Mouse (Mus musculus) testis, adult 2 months (tissue): ENCODE data around the gene Hip1. TPM values are rescaled to one million over a fixed set of nuclear protein-coding genes. Genes with fewer than 3 reads are reported as not detected.

Experiments
- H3K27ac ChIP-seq: fragments of 200-500 bp; 2 replicates; pipeline ENCODE4 v1.5.1; 2012; ENCODE audit warnings: low read depth, low read length; ENCODE audit not compliant: control insufficient read depth, insufficient read depth
- H3K27me3 ChIP-seq: fragments of 200-500 bp; 2 replicates; pipeline ENCODE4 v1.6.1; 2012; ENCODE audit warnings: mild to moderate bottlenecking, low read length, moderate library complexity; ENCODE audit not compliant: control insufficient read depth, insufficient read depth
- H3K36me3 ChIP-seq: fragments of 200-500 bp; 2 replicates; pipeline ENCODE4 v1.6.1; 2012; ENCODE audit warnings: mild to moderate bottlenecking, low read length; ENCODE audit not compliant: control insufficient read depth, insufficient read depth
- H3K4me1 ChIP-seq: fragments of 200-500 bp; 2 replicates; pipeline ENCODE4 v1.6.1; 2012; ENCODE audit warnings: low read length; ENCODE audit not compliant: control insufficient read depth, insufficient read depth
- H3K4me3 ChIP-seq: fragments of 200-500 bp; 2 replicates; pipeline ENCODE4 v1.5.1; 2012; ENCODE audit warnings: low read depth, mild to moderate bottlenecking, low read length, moderate library complexity, mixed read lengths; ENCODE audit not compliant: control insufficient read depth
- CTCF ChIP-seq: fragments of 200-500 bp; IDR thresholded peaks from 2 replicates; pipeline ENCODE4 v1.5.1; 2012; ENCODE audit warnings: low read depth, mild to moderate bottlenecking, inconsistent platforms, low read length, moderate library complexity; ENCODE audit not compliant: control insufficient read depth, insufficient read depth, insufficient replicate concordance
- POLR2A ChIP-seq: fragments of 200-500 bp; IDR thresholded peaks from 2 replicates; pipeline ENCODE4 v1.6.1; 2012; ENCODE audit warnings: low read depth, mild to moderate bottlenecking, inconsistent platforms, low read length, moderate library complexity; ENCODE audit not compliant: control insufficient read depth
- polyA plus RNA-seq: library from polyadenylated mRNA; depleted of rRNA; stranded (reverse); fragments of >200 nt; gene quantifications from 2 replicates; pipeline ENCODE4 v1.2.3, GENCODE M21; 2012

Gene Hip1
- polyA plus RNA-seq, 1 experiment = 8.9 TPM

DNA sequence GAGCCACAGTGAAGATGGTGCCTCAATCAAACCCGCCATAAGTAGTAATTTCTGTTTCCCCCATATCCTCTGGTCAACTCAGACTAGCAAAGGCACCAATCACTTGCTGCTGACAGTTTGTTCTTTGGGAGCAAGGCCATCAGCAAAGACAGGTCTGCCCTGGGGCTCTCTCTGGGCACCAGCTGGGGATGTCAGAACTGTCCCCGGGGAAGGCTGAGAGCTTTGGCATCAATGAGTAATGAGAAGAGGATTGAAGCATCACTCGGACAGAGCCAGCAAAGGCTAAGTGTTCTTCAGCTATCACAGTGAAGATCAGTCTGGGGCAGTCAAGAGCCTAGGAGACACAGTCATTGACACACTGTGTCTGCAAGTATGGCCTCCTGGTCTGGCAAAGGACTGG, 46.0 kb downstream of the Hip1 start:
- TF ChIP-seq POLR2A = no peak
- H3K4me1 ChIP-seq = peaks cover 4% of the 10 kb centered on the region; the same call in 1 of the 2 replicates
- H3K27ac ChIP-seq = no peak overlapping the region
- H3K36me3 ChIP-seq = no peaks in the 10 kb centered on the region
- no peak overlapping the region for H3K4me3 ChIP-seq
- no peaks in the 10 kb centered on the region for H3K27me3 ChIP-seq

- H3K36me3 ChIP-seq = no peaks in the 10 kb centered on the region
- H3K4me3 ChIP-seq = no peak overlapping the region
- H3K4me1 ChIP-seq = peaks cover 4% of the 10 kb centered on the region; the same call in 1 of the 2 replicates
- H3K27me3 ChIP-seq = no peaks in the 10 kb centered on the region
- H3K27ac ChIP-seq = no peak overlapping the region
- no peak for TF ChIP-seq POLR2A
- TF ChIP-seq CTCF = no peak
Observed at GRCm38 (mm10) chr5:135497347-135497955, 47.5 kb downstream of the Hip1 start.

DNA sequence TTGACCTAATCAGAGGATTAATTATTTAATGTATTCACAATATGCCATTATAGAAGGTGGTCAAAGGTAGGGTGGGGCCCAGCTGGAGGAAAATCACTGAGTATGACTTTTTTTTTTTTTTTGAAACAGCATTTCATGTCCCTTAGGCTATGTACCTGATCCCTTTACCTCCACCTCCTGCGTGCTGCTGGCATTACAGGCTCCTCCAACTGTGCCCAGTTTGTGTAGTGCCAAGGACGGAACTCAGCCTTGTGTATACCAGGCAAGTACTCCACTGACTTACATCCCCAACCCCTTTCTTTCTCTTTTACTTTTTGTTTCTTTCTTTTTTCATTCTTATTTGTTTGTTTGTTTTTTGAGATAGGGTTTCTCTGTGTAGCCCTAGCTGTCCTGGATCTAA, 48.4 kb downstream of the Hip1 start:
- H3K27ac ChIP-seq = no peak overlapping the region
- no peaks in the 10 kb centered on the region for H3K36me3 ChIP-seq
- H3K27me3 ChIP-seq = no peaks in the 10 kb centered on the region
- no peak overlapping the region for H3K4me3 ChIP-seq
- no peak for TF ChIP-seq CTCF
- TF ChIP-seq POLR2A = no peak
- H3K4me1 ChIP-seq = peaks cover 4% of the 10 kb centered on the region; the same call in 1 of the 2 replicates

- TF ChIP-seq CTCF (no peak), POLR2A (no peak)
- no peak overlapping the region for H3K4me3 ChIP-seq
- no peaks in the 10 kb centered on the region for H3K36me3 ChIP-seq
- H3K4me1 ChIP-seq = peaks cover 4% of the 10 kb centered on the region; the same call in 1 of the 2 replicates
- H3K27ac ChIP-seq = no peak overlapping the region
- no peaks in the 10 kb centered on the region for H3K27me3 ChIP-seq
Observed at GRCm38 (mm10) chr5:135495471-135495870, 49.4 kb downstream of the Hip1 start.

GRCm38 (mm10) chr5:135494183-135494910, 50.6 kb downstream of the Hip1 start:
- Histone ChIP-seq H3K4me3 (no peak overlapping the region), H3K27ac (no peak overlapping the region), H3K27me3 (no peaks in the 10 kb centered on the region), H3K36me3 (no peaks in the 10 kb centered on the region), H3K4me1 (peaks cover 11% of the 10 kb centered on the region)
- TF ChIP-seq POLR2A (no peak), CTCF (peak; percentile 42; the same call in 1 of the 2 replicates)

- Histone ChIP-seq H3K4me1 (peaks cover 18% of the 10 kb centered on the region), H3K27me3 (no peaks in the 10 kb centered on the region; the same call in 1 of the 2 replicates), H3K36me3 (no peaks in the 10 kb centered on the region), H3K27ac (no peak overlapping the region), H3K4me3 (no peak overlapping the region)
- no peak for TF ChIP-seq POLR2A
- TF ChIP-seq CTCF = no peak
Observed at GRCm38 (mm10) chr5:135493095-135493494, 51.8 kb downstream of the Hip1 start.

DNA sequence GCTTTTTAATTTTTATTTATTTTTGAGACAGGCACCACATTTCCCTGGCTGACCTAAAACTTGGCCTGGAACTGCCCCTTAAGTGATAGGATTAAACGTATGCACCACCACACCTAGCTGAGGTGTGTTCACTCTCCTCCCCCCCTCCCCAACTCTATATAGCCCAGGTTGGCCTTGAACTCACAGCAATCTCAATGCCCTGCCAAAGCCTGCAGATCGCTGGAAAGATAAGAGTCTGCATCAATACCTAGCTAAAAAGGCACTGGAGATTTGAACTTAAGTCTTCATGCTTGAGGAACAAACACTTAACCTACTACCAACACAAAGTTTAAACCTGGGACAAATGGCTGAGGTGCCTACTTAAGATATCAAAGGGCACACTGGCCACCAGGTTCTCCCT, 52.8 kb downstream of the Hip1 start:
- H3K36me3 ChIP-seq = no peaks in the 10 kb centered on the region
- H3K27ac ChIP-seq = no peak overlapping the region
- no peak overlapping the region for H3K4me3 ChIP-seq
- TF ChIP-seq POLR2A (no peak), CTCF (no peak)
- H3K4me1 ChIP-seq = peaks cover 19% of the 10 kb centered on the region
- H3K27me3 ChIP-seq = no peaks in the 10 kb centered on the region; the same call in 1 of the 2 replicates
